Mouse (Mus musculus): ENCODE results near the gene Atp6v1e2.

GRCm38 (mm10) chr17:86929355-86929754 lies 18.3 kb downstream of the Atp6v1e2 start:
- TF ChIP-seq POLR2A (IDR thresholded peaks at IDR 0.05; ENCODE audit: insufficient read depth, low read length) (no peak), CTCF (IDR thresholded peaks at IDR 0.05; ENCODE audit: low read depth, low read length) (no peak)
